Mouse (Mus musculus) layer of hippocampus, adult 9-10 months (tissue): Measurements from ENCODE around the gene Arhgap24.
"Not testable (repeated sequence)": the region's sequence is repeated elsewhere in the genome, so short reads cannot be mapped to it uniquely, and the experiment has no call there.

Experiments used
- DNase-seq: peaks from one replicate; pipeline ENCODE4 v3.0.0; 2022; ENCODE audit warnings: low spot score

Arhgap24 gene

DNA sequence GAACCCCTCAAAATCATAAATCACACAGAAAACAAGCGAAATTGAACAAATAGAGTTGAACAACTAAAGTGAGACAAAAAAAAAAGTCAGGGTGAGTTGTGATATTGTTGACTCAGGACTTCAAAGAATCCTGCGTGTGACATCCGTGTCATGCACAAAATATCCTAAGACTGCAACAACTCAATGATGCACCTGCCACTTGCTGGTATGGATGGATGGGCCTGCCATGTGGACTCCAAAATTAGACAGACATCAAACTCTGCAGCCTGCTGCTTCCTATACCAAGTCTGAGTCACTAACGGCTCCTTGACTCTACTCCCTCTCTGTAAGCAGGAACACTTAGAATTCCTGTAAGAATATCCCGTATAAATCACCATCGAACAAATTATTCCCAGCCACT lies 321.6 kb downstream of the Arhgap24 start:
- DNase-seq = no peak

DNA sequence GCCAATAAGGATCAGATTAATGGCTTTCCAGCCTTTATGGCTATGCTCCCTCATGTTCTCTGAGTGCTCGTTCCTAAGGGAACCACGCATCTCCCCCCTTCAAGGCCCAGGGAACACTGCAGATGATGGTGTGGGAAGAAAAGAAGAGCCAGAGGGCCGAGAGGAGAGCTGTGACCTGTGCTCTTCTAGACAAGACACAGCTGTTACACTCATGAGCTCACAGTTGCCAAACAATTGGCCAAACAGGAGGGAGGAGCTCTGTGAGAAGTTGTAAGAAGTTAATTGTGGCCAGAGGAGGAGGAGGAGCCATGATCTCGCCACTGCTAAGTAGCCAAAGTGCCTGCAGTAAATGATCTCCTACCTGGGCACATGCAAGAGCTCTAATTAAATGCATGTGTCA lies 322.5 kb downstream of the Arhgap24 start:
- no peak for DNase-seq

DNA sequence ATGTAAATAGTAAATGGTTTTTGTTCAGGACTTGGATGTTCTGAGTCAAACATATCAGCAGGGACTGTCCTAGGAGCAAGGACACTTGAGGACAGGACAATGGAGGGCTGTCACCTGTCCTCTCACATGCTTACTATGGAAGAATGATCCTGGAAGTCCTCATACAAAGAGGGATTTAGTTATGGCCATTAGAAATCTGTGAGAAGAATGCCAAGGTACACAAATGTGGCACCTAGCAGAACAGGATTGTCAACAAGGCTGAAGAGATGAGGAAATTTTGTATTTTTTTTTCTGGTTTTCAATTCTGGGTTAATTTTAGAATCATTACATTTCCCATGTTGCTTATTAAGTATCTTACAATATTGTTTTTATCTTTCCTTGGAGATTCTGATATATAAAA lies 326.3 kb downstream of the Arhgap24 start:
- DNase-seq = no peak

DNA sequence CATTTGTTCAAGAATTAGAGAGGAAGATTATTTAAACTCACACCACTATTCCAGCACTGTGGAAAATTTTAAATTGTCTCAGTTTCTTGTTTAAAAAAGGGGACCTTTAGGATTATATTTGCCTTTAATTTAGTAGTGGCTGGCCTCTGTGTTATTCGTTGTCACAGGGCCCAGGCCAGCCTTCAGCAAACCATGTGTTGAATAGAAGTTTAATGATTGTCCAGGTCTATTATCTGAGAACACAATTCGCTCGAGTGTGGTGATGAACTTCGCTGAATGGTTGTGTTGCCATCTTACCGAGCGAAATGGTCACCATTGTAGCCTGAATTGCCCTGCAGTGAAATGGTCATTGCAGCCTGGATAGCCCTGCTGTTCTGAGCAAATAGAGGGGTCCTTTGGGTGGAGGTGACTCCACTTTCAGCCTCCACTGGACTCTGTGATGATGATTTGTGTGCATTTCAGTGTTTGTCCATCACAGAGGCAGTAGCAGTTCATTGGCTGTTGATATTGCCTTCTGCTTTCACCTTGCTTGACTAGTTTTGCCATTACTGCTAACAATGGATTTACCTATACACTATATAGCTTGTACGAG lies 329.3 kb downstream of the Arhgap24 start:
- DNase-seq = no peak

DNA sequence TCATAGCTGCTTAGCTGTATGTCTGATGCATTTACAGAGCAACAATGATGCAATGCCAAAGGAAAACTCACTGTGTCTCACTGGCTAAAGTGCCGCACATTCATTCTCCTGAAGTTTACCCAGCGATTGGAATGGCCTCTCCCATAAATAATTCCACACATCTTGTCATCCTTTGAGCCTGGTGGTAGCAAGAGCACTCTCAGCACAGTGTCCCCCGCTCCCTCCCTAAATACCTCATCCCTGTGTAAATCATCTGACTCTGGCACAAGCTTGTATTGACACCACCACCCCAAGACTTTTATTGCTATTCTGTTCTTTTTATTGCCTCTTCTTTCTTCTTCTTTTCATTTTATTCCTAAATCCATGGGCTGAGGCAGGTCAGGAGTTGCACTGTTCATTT lies 332.1 kb downstream of the Arhgap24 start:
- DNase-seq = no peak

DNA sequence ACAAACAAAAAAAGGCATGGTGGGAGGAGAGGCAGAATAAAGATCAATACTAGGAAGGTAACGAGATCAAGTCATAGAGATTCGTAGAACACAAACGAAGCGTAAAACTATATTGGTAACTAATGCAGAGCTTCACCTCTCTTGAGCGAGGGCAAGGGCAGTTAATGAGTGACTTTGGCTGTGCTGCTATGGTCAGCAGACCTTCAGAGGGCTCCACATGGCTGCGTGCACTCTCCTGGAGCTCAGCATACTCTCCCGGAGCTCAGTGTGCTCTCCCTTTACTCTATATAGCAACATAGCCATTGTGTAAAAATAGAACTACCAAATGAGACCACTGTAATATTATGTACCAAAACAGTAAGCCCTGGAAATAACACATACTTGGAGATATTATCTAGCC lies 336.4 kb downstream of the Arhgap24 start:
- no peak for DNase-seq

DNA sequence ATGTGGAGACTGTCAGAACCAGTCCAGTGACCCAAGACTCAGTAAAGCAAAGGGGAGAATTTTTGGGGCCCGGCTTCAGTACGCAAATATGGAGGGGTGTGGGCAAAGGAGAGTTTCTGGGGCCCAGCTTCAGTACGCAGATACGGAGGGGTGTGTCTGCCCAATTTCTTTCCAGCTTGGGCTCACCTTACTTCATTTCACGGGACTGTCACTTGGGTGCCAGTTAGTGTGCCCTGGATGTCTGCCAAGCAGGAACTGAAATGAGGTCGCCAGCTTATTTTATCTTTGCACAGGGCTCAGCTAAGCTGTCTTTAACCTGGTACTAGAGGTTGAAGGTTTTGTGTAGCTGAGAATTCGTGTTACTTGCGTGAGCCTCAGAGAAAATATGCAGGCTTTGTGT lies 344.3 kb downstream of the Arhgap24 start:
- DNase-seq = no peak

DNA sequence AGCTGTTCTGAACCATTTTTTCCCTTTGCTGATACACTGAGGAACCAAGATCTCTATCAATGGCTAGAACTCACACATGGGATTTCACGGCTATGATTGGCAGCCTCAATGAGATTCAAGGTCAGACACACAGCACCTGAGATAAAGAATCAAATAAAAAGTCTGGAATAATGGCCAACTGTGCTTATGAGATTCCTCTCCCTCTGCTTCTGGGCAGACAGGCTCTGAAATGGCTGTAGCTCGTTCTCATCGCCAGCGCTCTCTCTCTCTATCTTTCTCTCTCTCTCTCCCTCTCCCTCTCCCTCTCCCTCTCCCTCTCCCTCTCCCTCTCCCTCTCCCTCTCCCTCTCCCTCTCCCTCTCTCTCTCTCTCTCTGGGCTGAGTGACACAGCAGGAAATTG lies 357.9 kb downstream of the Arhgap24 start:
- no peak for DNase-seq

DNA sequence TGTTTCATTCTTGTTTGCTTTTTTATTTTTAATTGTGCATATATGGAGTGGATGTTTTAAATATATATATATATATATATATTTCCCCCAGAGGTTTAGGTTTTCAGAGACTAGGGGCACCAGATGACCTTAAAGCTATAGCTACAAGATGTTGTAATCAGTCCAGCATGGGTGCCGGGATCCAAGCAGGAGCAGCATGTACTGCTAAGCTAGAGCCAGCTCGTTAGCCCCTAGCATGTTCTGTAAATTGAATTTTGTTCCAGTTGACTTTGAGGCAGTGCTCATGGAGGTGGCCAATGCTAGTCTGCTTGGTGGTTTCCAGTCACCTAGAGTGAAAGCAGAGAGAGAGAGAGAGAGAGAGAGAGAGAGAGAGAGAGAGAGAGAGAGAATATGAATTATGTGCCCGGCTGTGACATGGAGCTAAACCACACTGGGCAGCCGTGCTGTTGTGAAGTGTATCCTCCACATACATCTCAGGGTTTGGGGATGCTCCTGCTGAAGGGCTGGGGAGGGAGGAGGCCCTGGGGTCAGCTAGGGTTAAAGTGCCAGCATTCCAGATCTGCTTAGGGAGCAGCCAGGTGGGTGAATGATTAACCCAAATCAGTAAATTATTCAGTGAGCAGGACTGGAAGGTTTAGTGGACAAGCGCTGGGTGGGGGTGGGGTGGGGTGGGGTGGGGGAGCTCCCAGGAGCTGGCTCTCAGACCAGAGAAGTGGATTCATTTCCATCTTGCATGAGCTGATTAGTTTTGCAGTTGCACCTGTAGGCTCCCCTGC lies 362.9 kb downstream of the Arhgap24 start:
- DNase-seq = no peak

DNA sequence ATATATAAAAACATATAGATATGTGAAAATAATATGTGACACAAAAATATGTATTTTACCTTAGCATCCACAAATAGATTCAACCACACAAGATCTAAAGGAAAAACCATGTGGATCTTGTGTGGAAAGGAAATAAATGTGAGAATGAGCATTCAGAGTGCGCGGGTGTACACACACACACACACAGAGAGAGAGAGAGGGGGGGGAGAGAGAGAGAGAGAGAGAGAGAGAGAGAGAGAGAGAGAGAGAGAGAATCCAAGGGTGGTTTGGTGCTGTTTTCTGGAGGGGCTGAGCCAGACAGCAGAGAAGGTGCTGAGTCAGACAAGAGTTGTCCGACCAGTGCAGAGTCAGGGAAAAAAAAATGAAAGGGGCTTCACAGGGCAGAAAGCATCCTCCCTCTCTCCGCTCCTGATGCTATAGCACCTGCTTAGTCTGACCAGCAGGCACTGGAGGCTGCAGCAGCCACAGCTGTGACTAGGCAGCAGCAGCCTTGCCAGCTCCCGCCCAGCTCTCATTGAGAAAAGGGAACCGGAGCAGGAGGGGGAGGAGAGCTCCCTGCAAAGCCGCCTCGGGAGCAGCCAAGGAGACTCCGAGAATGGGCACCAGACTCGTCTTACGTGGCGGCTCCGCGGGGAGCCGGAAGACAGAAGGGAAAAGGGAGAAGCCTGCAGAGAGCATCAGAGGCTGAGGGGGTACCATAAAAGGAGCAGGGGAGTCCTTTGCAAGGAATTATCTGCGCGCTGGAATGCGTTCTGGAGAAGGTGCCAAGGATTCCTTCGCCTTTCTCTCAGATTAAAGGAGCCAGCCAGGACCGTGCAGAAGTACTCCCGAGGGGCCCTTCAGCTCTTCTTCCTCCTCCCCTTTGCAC lies 363.8 kb downstream of the Arhgap24 start:
- peak; percentile 50 for DNase-seq

DNA sequence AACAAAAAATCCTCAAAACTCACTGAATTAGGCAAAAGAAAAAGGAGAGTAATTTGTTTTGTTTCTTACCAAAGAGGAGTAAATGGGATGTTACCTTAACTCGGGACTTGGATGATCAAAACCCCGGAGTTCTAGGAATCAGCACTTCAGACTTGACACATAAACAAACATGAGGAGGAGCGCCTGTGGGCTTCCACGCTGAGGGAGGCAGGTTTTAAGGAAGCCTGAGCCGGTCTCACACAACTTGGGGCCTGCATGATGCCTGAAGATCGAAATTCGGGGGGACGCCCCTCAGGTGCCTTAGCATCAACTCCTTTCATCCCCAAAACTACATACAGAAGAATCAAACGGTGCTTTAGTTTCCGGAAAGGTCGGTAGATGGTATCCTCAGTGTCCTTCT lies 364.6 kb downstream of the Arhgap24 start:
- no peak for DNase-seq

DNA sequence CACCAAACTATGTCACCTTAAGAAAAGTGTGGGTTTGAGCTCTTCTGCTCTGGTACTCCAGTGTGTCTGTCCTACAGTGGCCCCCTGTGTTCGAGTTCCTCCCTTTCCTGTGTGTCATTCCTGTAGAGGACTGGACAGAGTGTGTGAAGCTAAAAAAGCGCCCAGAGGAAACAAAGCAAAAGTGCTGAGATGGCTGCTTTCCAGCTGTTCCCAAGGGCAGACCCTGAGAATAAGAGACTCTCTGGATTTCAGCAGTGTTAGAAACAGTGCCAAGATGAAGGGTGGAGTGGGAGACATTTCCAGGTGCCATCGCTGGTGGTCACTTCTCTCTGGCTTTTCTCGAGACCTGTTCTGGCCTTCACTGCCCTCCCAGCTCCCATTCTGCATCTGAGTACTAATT lies 366.7 kb downstream of the Arhgap24 start:
- DNase-seq = no peak

DNA sequence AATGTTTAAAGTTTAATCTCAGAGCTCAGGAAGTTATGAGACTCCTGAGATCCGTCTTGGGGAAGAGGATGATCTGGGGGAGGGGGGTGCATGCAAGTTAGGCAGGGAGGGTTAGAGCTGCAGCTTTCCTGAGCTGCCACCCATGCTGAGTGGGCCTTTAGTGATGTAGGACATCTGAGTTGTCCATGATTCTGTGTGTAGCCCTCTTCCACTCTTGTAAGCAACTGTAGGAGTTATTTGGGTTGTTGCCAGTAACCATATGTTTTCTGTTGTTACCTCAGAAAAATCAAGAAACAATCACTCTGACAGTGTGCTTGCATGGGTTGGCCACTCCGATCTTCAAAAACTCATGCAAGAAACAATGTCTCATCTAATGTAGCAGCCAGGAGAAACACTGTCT lies 370.6 kb downstream of the Arhgap24 start:
- DNase-seq = no peak

DNA sequence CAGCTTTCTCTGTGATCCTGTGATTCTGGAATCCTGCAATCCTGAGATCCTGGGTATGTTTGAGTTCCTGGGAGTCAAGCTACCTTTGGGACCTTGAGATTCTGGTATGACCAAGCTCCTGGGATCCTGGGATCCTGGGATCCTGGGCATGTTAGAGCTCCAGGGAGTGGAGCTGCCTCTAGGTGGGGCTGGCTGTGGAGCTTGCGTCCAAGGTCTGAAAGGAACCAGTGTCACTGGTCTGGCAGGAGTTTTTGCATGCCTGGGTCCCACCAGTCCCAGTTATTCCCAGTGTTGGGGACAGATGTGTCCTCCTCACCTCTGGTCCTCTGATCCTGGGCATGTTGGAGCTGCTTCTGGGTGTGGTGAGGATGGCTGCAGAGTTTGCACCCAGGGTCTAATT lies 372.6 kb downstream of the Arhgap24 start:
- DNase-seq = no peak

DNA sequence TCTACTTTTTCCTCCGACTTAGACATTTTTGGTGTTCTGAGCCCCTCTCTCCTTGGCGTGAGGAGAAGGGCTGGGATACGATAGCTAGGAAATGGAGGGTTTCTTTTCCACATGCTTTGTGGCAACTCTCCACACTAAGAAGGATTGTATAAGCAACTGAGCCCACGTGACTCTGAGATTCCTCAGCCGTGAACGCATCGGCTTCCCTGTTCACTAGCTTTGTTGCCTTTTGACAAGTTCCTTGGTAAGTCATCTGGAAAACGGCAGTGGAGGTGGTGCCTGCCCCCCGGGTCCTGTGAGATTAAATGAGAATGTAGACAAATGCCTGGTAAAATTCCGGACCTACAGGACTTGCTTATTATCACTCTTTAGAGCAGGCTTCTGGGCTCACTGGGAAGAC lies 374.6 kb downstream of the Arhgap24 start:
- DNase-seq = no peak

DNA sequence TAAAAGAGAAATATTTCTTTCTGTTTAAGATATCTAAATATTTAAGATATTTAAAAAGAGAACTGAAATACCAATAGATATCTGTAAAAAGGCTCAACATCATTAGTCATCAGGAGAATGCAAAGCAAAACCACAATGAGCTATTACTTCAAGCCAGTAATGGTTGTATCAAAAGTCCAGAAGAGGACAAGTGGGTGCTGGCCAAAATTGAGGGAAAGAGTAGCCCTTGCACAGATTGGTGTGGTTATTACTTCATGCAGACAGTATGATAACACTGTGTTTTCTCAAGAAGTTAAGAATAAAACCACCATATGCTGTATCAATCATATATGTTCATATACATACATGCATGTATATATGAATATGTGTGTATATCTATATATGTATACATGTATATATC lies 376.9 kb downstream of the Arhgap24 start:
- DNase-seq = no peak

DNA sequence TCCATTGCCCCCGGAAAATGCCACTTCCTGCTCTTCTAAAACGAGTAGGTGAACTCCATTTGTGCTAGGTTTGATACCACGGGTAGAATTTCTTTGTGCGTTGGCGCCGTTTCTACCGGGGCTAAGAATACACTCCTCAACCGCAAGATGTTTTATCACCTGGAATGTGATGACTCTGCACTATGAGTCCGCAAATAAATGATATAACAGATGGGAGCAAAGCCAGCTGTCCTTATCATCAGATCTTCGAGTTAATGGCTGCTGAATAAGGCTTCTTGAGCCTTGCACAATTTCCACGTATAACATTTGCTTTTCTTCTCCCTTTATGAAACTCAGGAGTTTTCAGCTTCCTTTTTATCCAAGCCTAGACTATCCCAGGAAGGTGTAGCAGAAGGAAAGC lies 378.6 kb downstream of the Arhgap24 start:
- DNase-seq = no peak

DNA sequence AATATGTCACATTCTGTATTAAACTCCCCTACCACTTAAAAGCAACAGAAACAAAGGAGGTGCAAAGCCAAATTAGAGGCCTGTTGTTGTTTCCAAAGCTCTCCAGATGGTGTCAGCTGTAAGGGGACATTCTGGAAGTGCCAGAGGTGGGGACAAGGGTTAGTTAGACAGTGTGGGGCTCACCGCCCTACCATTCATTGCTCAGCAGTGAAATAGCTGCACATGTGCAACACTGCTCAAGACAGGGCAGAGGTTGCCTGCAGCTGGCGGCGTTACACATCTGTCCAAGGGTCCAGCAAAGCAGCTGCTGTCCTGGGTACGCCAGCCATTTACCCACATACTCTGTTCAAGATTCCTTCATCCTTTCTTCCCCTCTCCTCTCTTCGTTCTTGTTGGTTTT lies 387.0 kb downstream of the Arhgap24 start:
- no peak for DNase-seq

DNA sequence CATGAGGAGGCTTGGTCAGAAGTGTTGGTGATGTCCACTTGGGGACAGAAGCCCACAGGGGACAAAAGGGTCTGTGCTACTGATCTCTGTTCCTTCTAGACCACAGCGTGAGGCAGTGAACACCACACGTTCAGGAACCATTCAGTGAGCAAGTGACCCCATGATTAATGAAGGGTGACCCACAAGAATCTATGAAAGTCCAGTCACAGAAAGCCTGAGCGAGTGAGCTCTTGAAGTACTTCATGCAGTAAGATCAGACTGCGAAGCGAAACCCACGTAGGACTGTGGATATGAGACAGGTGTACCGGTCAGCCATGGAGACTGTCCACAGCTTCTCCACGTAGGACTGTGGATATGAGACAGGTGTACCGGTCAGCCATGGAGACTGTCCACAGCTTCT lies 391.8 kb downstream of the Arhgap24 start:
- not testable (repeated sequence) for DNase-seq

DNA sequence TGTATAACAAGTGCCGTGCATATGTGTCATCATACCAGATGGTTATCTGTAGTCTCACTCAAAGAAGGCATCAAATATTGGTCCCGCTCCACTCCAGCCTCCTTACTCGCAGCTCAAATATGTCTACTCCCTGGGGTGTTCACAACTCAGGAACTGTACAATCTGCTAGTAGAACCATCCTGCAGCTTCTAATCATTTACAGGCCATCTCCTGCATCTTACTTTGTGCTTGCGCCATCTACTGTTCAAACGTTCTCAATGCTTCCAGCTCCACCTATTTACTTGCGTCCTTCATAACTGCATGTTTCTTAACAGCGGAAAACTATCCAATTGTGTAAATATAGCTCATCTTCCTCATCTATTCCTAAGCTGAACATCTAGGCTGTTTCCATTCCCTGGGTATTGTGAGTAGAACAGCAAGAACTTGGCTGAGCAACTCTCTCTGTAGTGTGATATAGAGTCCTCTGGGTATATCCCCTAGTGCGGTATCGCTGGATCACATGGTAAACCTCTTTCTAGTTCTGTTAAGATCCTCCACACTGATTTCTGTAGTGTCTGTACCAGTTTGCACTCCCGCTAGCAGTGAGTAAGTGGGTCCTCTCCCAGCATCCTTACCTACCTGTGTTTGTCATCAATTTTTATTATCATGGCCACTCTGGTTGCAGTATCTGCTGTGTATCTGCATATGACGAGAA lies 393.6 kb downstream of the Arhgap24 start:
- DNase-seq = peak; percentile 92

DNA sequence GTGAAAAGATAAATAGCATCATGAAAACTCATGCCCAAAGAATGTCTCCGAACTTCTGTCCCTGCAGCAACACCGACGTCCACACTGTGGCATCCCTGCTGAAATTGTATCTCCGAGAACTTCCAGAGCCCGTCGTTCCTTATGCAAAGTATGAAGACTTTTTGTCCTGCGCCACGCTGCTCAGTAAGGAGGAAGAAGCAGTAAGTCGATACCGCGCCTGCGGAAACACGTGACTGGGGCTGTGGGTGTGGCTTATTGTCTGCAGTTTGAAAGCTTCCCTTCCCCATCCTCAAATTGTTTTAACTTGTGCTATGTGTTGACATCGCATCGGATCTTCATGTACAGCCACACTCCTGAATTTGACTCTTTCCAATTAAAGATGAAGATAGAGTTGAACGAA lies 394.4 kb downstream of the Arhgap24 start:
- DNase-seq = no peak

DNA sequence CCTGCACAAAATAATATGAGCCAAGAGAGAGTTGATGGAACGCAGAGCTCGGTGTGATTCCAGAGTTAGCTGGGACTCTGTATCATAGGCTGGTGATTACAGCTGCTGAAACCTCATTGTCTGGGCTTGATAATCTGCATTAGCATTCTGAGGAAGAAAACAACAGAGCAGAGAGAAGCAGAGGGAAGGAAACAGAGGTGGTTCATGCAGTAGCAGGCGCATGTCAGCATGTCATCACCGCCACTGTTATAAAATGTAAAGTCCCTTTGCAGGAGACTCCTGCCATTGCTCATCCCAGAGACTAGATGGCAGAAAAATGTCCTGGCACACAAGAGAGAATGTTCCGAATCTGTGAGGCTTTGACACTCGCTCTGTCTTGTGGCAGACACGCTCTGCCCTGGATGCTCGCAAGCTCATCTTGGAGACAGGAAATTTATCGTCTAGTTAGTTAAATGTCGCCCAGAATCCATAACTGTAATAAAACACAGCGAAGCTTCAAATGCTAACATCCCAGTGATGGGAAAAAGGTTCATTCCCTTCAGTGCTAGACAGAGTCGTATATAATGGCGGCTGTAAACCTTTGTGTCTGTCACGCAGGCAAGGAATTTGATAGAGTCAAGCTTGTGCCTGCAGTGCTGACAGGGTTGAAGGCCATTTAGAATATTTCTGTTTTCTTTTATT lies 407.4 kb downstream of the Arhgap24 start:
- no peak for DNase-seq
